ENCODE assay signal across 18 mouse cellular contexts in the genomic region with DNA sequence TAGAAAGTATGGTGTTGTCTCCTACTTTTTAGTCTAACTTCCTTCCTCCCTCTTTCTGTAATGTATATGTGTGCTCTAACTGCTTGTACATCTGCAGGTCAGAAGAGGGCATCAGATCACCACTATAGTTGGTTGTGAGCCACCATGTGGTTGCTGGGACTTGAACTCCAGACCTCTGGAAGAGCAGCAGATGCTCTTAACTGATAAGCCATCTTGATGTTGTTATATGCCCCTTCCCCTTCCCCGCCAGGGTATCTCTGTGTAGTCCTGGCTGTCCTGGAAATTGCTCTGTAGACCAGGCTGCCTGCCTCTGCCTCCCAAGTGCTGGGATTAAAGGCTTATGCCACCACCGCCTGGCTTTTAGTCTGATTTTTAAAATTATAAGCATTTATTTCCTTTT. TPM values are rescaled to one million over a fixed set of nuclear protein-coding genes. Genes with fewer than 3 reads are reported as not detected.
DNase-seq lines count a peak whose midpoint lies in the region; ATAC-seq lines count a peak whose summit lies in the region.
"Had no signal": no experiment of that assay in that cellular context is flagged by ENCODE, and none has a peak within 500 bp of the region (broad histone marks: within the 10 kb centered on the region; RNA-seq: fewer than 3 reads in every experiment).

No protein-coding gene starts in this region.

- no peak overlapping the region for H3K9ac ChIP-seq in intestine, embryonic 14.5 days (ENCODE audit: low read length)
- no peak overlapping the region for H3K9ac ChIP-seq in intestine, embryonic 16.5 days (ENCODE audit: low read depth, low read length)
- H3K9ac ChIP-seq: heart, embryonic 12.5 days; limb, embryonic 12.5 days had no signal

- H3K36me3 ChIP-seq in intestine, embryonic 14.5 days (ENCODE audit: control insufficient read depth, insufficient read depth, low read length): peaks cover 3% of the 10 kb centered on the region
- H3K36me3 ChIP-seq in intestine, embryonic 16.5 days (ENCODE audit: control insufficient read depth, insufficient read depth, low read length): no peaks in the 10 kb centered on the region
- H3K36me3 ChIP-seq: neural tube, embryonic 15.5 days had no signal

- no peak for ATAC-seq in CD4-positive, CD25-positive, alpha-beta regulatory T cell, adult 4 months
- ATAC-seq in intestine, embryonic 14.5 days (replicated peaks; ENCODE audit: low FRiP score, low TSS enrichment, low read depth): no peak
- ATAC-seq in intestine, embryonic 16.5 days: no peak
- ATAC-seq: hindbrain, embryonic 16.5 days had no signal

- H3K27ac ChIP-seq in intestine, embryonic 14.5 days (ENCODE audit: low read depth): no peak overlapping the region
- no peak overlapping the region for H3K27ac ChIP-seq in intestine, embryonic 16.5 days (ENCODE audit: low read length)

- 77% methylated on average over 2 of the region's 2 CpGs for WGBS in intestine, embryonic 14.5 days
- WGBS in intestine, embryonic 16.5 days: 90% methylated on average over 2 of the region's 2 CpGs

- peak; percentile 29 for DNase-seq in CD4-positive, CD25-positive, alpha-beta regulatory T cell, adult 2 months (ENCODE audit: low read depth, low spot score)
- peak; percentile 36 for DNase-seq in intestine, embryonic 14.5 days (ENCODE audit: low spot score)
- DNase-seq in 3T3-L1 (ENCODE audit: low read depth, low spot score) (peak; percentile 38), R1 (ENCODE audit: low read depth, low spot score) (peak; percentile 64)
- no peak for DNase-seq in layer of hippocampus, adult 9-11 months
- DNase-seq in ovary, postnatal 36 days (ENCODE audit: low spot score): no peak
- DNase-seq: adrenal gland, postnatal 10 days; cerebellum, adult 8-10 months; heart, postnatal 4 days; right cerebral cortex, postnatal 4 days; thymus, postnatal 4 days had no signal

- H3K4me2 ChIP-seq in intestine, embryonic 14.5 days (ENCODE audit: low read length): no peak overlapping the region
- no peak overlapping the region for H3K4me2 ChIP-seq in intestine, embryonic 16.5 days (ENCODE audit: low read depth, low read length)

- no peak overlapping the region for H3K4me3 ChIP-seq in intestine, embryonic 14.5 days (ENCODE audit: low read depth, low read length)
- no peak overlapping the region for H3K4me3 ChIP-seq in intestine, embryonic 16.5 days (ENCODE audit: low read length)

- no peaks in the 10 kb centered on the region for H3K27me3 ChIP-seq in intestine, embryonic 14.5 days (replicated peaks; ENCODE audit: control insufficient read depth, insufficient read depth, low read length)
- no peaks in the 10 kb centered on the region for H3K27me3 ChIP-seq in intestine, embryonic 16.5 days (replicated peaks; ENCODE audit: control insufficient read depth, insufficient read depth, low read length)
- H3K27me3 ChIP-seq: heart, embryonic 12.5 days; limb, embryonic 12.5 days; neural tube, embryonic 15.5 days had no signal

- H3K9me3 ChIP-seq in intestine, embryonic 14.5 days (ENCODE audit: control insufficient read depth, low read length): no peaks in the 10 kb centered on the region
- no peaks in the 10 kb centered on the region for H3K9me3 ChIP-seq in intestine, embryonic 16.5 days (ENCODE audit: control insufficient read depth, low read length)
- H3K9me3 ChIP-seq: G1E; heart, embryonic 12.5 days; limb, embryonic 12.5 days; neural tube, embryonic 15.5 days had no signal

- peaks cover 10% of the 10 kb centered on the region for H3K4me1 ChIP-seq in intestine, embryonic 14.5 days (replicated peaks; ENCODE audit: control insufficient read depth, insufficient read depth, low read length)
- 0 out of 2 replicates have a peak, but pooled peaks cover 2% of the 10 kb centered on the region for H3K4me1 ChIP-seq in intestine, embryonic 16.5 days (ENCODE audit: control insufficient read depth, insufficient read depth, low read length)

RNA-seq across cellular contexts. Expression of a gene that starts 0.9 kb away (rescaled TPM):
- polyA plus RNA-seq in CD4-positive, CD25-positive, alpha-beta regulatory T cell, adult 4 months (2017; shearing (Covaris generic)): 100 to 1,000 TPM in 1 of 2 experiments, 10 to 100 TPM in 1; 87.8 to 108 TPM
- 34.0 and 43.8 TPM in 2 replicates for polyA plus RNA-seq in intestine, embryonic 14.5 days (2014; fragmentation: Nextera tagmentation; extraction: Ambion mirVana)
- polyA plus RNA-seq in intestine, embryonic 16.5 days (2015; fragmentation: Nextera tagmentation; extraction: Ambion mirVana): 80.5 and 91.5 TPM in 2 replicates

RNA-seq across cellular contexts. Expression of a gene that starts 31.6 kb away (rescaled TPM):
- polyA plus RNA-seq in CD4-positive, CD25-positive, alpha-beta regulatory T cell, adult 4 months (2017; shearing (Covaris generic)): under 1 TPM in 1 of 2 experiments, not detected in 1; 0.11 TPM
- polyA plus RNA-seq in intestine, embryonic 14.5 days (2014; fragmentation: Nextera tagmentation; extraction: Ambion mirVana): 46.5 and 48.0 TPM in 2 replicates
- 18.8 and 18.9 TPM in 2 replicates for polyA plus RNA-seq in intestine, embryonic 16.5 days (2015; fragmentation: Nextera tagmentation; extraction: Ambion mirVana)

Comparison
In these comparisons a context has a peak if more than half of its experiments do, and no peak if none do; other contexts are left out.
1. DNase-seq: peak in CD4-positive, CD25-positive, alpha-beta regulatory T cell, adult 2 months (single experiment), intestine, embryonic 14.5 days (single experiment), 3T3-L1 (single experiment) and R1 (single experiment); none in layer of hippocampus, adult 9-11 months (single experiment) and ovary, postnatal 36 days (single experiment).
2. RNA of a gene that starts 31.6 kb away (polyA plus RNA-seq): 46.5 to 48.0 TPM in intestine, embryonic 14.5 days and 18.8 to 18.9 TPM in intestine, embryonic 16.5 days; 0.11 TPM in CD4-positive, CD25-positive, alpha-beta regulatory T cell, adult 4 months; every median in the first group is over 10 times any median in the second.